18 mouse cellular contexts compared by ENCODE assay signal in genomic region chr15:83176653-83177052, GRCm38 (mm10).
"Had no signal": no experiment of that assay in that cellular context is flagged by ENCODE, and none has a peak within 500 bp of the region (broad histone marks: within the 10 kb centered on the region; RNA-seq: fewer than 3 reads in every experiment).

No protein-coding gene starts in this region.

- H3K9ac ChIP-seq: kidney, embryonic 15.5 days; liver, embryonic 13.5 days; lung, embryonic 14.5 days; midbrain, embryonic 15.5 days; neural tube, embryonic 12.5 days had no signal

- H3K27me3 ChIP-seq: kidney, embryonic 15.5 days; liver, embryonic 13.5 days; midbrain, embryonic 15.5 days; neural tube, embryonic 12.5 days had no signal

- H3K36me3 ChIP-seq: kidney, embryonic 15.5 days; midbrain, embryonic 10.5 days; midbrain, embryonic 15.5 days; neural tube, embryonic 12.5 days had no signal

- H3K27ac ChIP-seq: kidney, embryonic 15.5 days; left cerebral cortex, adult 2 months; liver, embryonic 13.5 days; midbrain, embryonic 10.5 days; midbrain, embryonic 15.5 days; neural tube, embryonic 12.5 days had no signal

- H3K4me2 ChIP-seq: kidney, embryonic 15.5 days; liver, embryonic 13.5 days; lung, embryonic 14.5 days; midbrain, embryonic 15.5 days; neural tube, embryonic 12.5 days had no signal

- H3K9me3 ChIP-seq: kidney, embryonic 15.5 days; liver, embryonic 13.5 days; megakaryocyte, embryonic 14.5 days; midbrain, embryonic 10.5 days; midbrain, embryonic 15.5 days; neural tube, embryonic 12.5 days had no signal

- DNase-seq: kidney, adult 11 months; kidney, adult 8-10 months; kidney, postnatal 10 days; kidney, postnatal 36 days; layer of hippocampus, postnatal 36 days; liver, embryonic 13.5 days; lung, embryonic 14.5 days; lung, postnatal 10 days; lung, postnatal 36 days; retina, postnatal 1 day; right cerebral cortex, postnatal 25 days; thymus, postnatal 36 days had no signal

- ATAC-seq: midbrain, embryonic 15.5 days had no signal

- H3K4me3 ChIP-seq: kidney, embryonic 15.5 days; left cerebral cortex, adult 2 months; liver, embryonic 13.5 days; megakaryocyte, embryonic 14.5 days; midbrain, embryonic 10.5 days; midbrain, embryonic 15.5 days; neural tube, embryonic 12.5 days had no signal
